Mouse (Mus musculus) ES-E14 (cell line): ENCODE data around the gene Tdrd9. TPM values are rescaled to one million over a fixed set of nuclear protein-coding genes. Genes with fewer than 3 reads are reported as not detected.
A peak's percentile ranks its signal among the peaks of the same experiment; 100 is the strongest.

ENCODE experiments used
- DNase-seq: peaks from one replicate; pipeline ENCODE4 v3.0.0-alpha.2; 2013; ENCODE audit warnings: low read depth, low spot score
- H3K27ac ChIP-seq: 2 replicates; pipeline ENCODE4 v1.5.1; 2012; ENCODE audit warnings: low read depth, mild to moderate bottlenecking, low read length, moderate library complexity, mixed read lengths; ENCODE audit not compliant: poor library complexity, insufficient read depth, severe bottlenecking
- H3K36me3 ChIP-seq: 2 replicates; pipeline ENCODE4 v1.6.1; 2012; ENCODE audit warnings: mild to moderate bottlenecking, low read length, moderate library complexity, mixed read lengths; ENCODE audit not compliant: control insufficient read depth, poor library complexity, insufficient read depth, severe bottlenecking
- H3K4me1 ChIP-seq, 2 experiments: fragments of 150-350 bp in 1 of 2; sonication (generic) in 1 of 2; 2 replicates each; pipeline ENCODE4 v1.6.1; 2012; ENCODE audit warnings: low read length in 2 of 2, mild to moderate bottlenecking in 1 of 2, mixed read lengths in 1 of 2; ENCODE audit not compliant: control insufficient read depth in 2 of 2, insufficient read depth in 2 of 2, poor library complexity in 1 of 2
- H3K4me3 ChIP-seq, 2 experiments: fragments of 150-350 bp in 1 of 2; sonication (generic) in 1 of 2; 2 replicates each; pipeline ENCODE4 v1.5.1; 2012; ENCODE audit warnings: low read length in 2 of 2, low read depth in 1 of 2, mild to moderate bottlenecking in 1 of 2, mixed read lengths in 1 of 2; ENCODE audit not compliant: insufficient read depth in 1 of 2, poor library complexity in 1 of 2, severe bottlenecking in 1 of 2
- H3K9ac ChIP-seq: 2 replicates; pipeline ENCODE4 v1.6.1; 2012; ENCODE audit warnings: low read depth, mild to moderate bottlenecking, low read length, mixed read lengths; ENCODE audit not compliant: poor library complexity, insufficient read depth, severe bottlenecking
- H3K9me3 ChIP-seq: fragments of 150-350 bp; sonication (generic); 2 replicates; pipeline ENCODE4 v1.6.1; 2012; ENCODE audit warnings: low read depth, mild to moderate bottlenecking, low read length; ENCODE audit not compliant: control insufficient read depth, insufficient read depth
- CHD2 ChIP-seq: IDR thresholded peaks from 2 replicates; pipeline ENCODE4 v1.6.1; 2014; ENCODE audit warnings: mild to moderate bottlenecking, low read depth, low read length, inconsistent platforms
- HCFC1 ChIP-seq: IDR thresholded peaks from 2 replicates; pipeline ENCODE4 v1.6.1; 2012; ENCODE audit warnings: low read length, inconsistent platforms, borderline replicate concordance; ENCODE audit not compliant: insufficient read depth
- MAFK ChIP-seq: IDR thresholded peaks from 2 replicates; pipeline ENCODE4 v1.6.1; 2014; ENCODE audit warnings: mild to moderate bottlenecking, low read depth, low read length, inconsistent platforms; ENCODE audit not compliant: insufficient read depth
- ZC3H11A ChIP-seq: IDR thresholded peaks from 2 replicates; pipeline ENCODE4 v1.6.1; 2012; ENCODE audit warnings: low read depth, mild to moderate bottlenecking, inconsistent platforms, low read length, borderline replicate concordance
- ZNF384 ChIP-seq: IDR thresholded peaks from 2 replicates; pipeline ENCODE4 v1.6.1; 2012; ENCODE audit warnings: low read depth, low read length, inconsistent platforms
- in situ Hi-C, 2 experiments: fragments of 600-800 bp; cut with MboI; formaldehyde crosslinking; loops; one replicate each; pipeline ENCODE4 v1.15.1; 2025; ENCODE audit warnings: low sequenced_read_pairs in 2 of 2, inconsistent platforms in 1 of 2; ENCODE audit not compliant: unreplicated experiment in 2 of 2
- total RNA-seq: library from RNA; depleted of rRNA; stranded (reverse); fragments of 300-350 nt; gene quantifications from 2 replicates; pipeline ENCODE4 v1.2.3, GENCODE M21; 2012

The Tdrd9 gene
- total RNA-seq, 1 experiment: 0.67 TPM

- no peaks in the 10 kb centered on the region for H3K36me3 ChIP-seq
- no peaks in the 10 kb centered on the region for H3K4me1 ChIP-seq
- in situ Hi-C loops: no loop called here
- H3K27ac ChIP-seq: no peak overlapping the region
- no peak overlapping the region for H3K4me3 ChIP-seq
- DNase-seq: no peak
- no peak overlapping the region for H3K9ac ChIP-seq
- H3K9me3 ChIP-seq: no peaks in the 10 kb centered on the region
- TF ChIP-seq CHD2: no peak
- no peak for TF ChIP-seq ZNF384
- no peak for TF ChIP-seq MAFK
- no peak for TF ChIP-seq ZC3H11A
- TF ChIP-seq HCFC1: no peak
Observed at GRCm38 (mm10) chr12:111999735-112000134, 28.4 kb downstream of the Tdrd9 start.

- peak; percentile 71 for DNase-seq
- in situ Hi-C loops: no loop called here
- H3K9ac ChIP-seq: no peak overlapping the region
- H3K9me3 ChIP-seq: no peaks in the 10 kb centered on the region
- no peak overlapping the region for H3K4me3 ChIP-seq
- TF ChIP-seq ZC3H11A: peak; percentile 45; the same call in 1 of the 2 replicates
- no peak for TF ChIP-seq CHD2
- no peaks in the 10 kb centered on the region for H3K4me1 ChIP-seq
- no peaks in the 10 kb centered on the region for H3K36me3 ChIP-seq
- H3K27ac ChIP-seq: no peak overlapping the region
Observed at GRCm38 (mm10) chr12:112001223-112001622, 29.9 kb downstream of the Tdrd9 start.

GRCm38 (mm10) chr12:112012511-112013270, 41.3 kb downstream of the Tdrd9 start:
- no peaks in the 10 kb centered on the region for H3K9me3 ChIP-seq
- H3K36me3 ChIP-seq: no peaks in the 10 kb centered on the region
- in situ Hi-C loops: no loop called here
- DNase-seq: peak; percentile 34
- H3K4me3 ChIP-seq: peak overlapping the region in 1 of 2 experiments; percentile 26; a peak in 1 of 4 replicates
- H3K9ac ChIP-seq: no peak overlapping the region
- TF ChIP-seq CHD2: no peak
- no peak for TF ChIP-seq HCFC1
- TF ChIP-seq ZC3H11A: no peak
- no peak for TF ChIP-seq ZNF384
- TF ChIP-seq MAFK: no peak
- H3K27ac ChIP-seq: no peak overlapping the region
- peaks cover 0 to 11% of the 10 kb centered on the region in 2 experiments; a peak in 2 of 4 replicates for H3K4me1 ChIP-seq

- in situ Hi-C loops: no loop called here
Observed at GRCm38 (mm10) chr12:112013271-112013801, 42.0 kb downstream of the Tdrd9 start.

More at GRCm38 (mm10) chr12:112013271-112013801, 42.0 kb downstream of the Tdrd9 start:
- H3K9ac ChIP-seq: no peak overlapping the region; the same call in 1 of the 2 replicates
- H3K4me1 ChIP-seq: peaks cover 0 to 11% of the 10 kb centered on the region in 2 experiments; a peak in 2 of 4 replicates
- no peak overlapping the region for H3K27ac ChIP-seq
- peak overlapping the region in 1 of 2 experiments; percentile 26; a peak in 1 of 4 replicates for H3K4me3 ChIP-seq
- TF ChIP-seq MAFK (no peak), CHD2 (no peak), HCFC1 (no peak), ZC3H11A (no peak), ZNF384 (no peak)
- no peaks in the 10 kb centered on the region for H3K9me3 ChIP-seq
- H3K36me3 ChIP-seq: no peaks in the 10 kb centered on the region
- DNase-seq: no peak
